Mouse (Mus musculus) stomach, embryonic 15.5 days (tissue): ENCODE measurements around the gene Wnt7b. TPM values are rescaled to one million over a fixed set of nuclear protein-coding genes. Genes with fewer than 3 reads are reported as not detected.

Experiments used
- ATAC-seq: fragments of 200-750 bp; cut with Nextera tagmentation; 2 replicates; pipeline ENCODE4 v1.8.0; 2017; ENCODE audit warnings: low read depth, moderate number of reproducible peaks, moderate TSS enrichment; ENCODE audit not compliant: insufficient read depth, low FRiP score
- H3K27ac ChIP-seq: fragments of 300-500 bp; sonication (generic); 2 replicates; pipeline ENCODE4 v1.5.1; 2015; ENCODE audit warnings: mild to moderate bottlenecking, inconsistent platforms
- H3K27me3 ChIP-seq: fragments of 300-500 bp; sonication (generic); replicated peaks from 2 replicates; pipeline ENCODE4 v1.6.1; 2015; ENCODE audit warnings: inconsistent platforms
- H3K36me3 ChIP-seq: fragments of 300-500 bp; sonication (generic); 2 replicates; pipeline ENCODE4 v1.6.1; 2015; ENCODE audit warnings: inconsistent platforms
- H3K4me1 ChIP-seq: fragments of 300-500 bp; sonication (generic); 2 replicates; pipeline ENCODE4 v1.6.1; 2015; ENCODE audit warnings: inconsistent platforms
- H3K4me2 ChIP-seq: fragments of 300-500 bp; sonication (generic); 2 replicates; pipeline ENCODE4 v1.6.1; 2015; ENCODE audit warnings: mild to moderate bottlenecking, inconsistent platforms
- H3K4me3 ChIP-seq: fragments of 300-500 bp; sonication (generic); replicated peaks from 2 replicates; pipeline ENCODE4 v1.5.1; 2015; ENCODE audit warnings: inconsistent platforms
- H3K9ac ChIP-seq: fragments of 300-500 bp; sonication (generic); 2 replicates; pipeline ENCODE4 v1.6.1; 2015; ENCODE audit warnings: inconsistent platforms
- H3K9me3 ChIP-seq: fragments of 300-500 bp; sonication (generic); 2 replicates; pipeline ENCODE4 v1.6.1; 2016; ENCODE audit warnings: inconsistent platforms
- WGBS: fragments of 180-500 bp; shearing (Covaris S2); methylation state at CpG from one replicate; pipeline ENCODE4 v1.1.7; 2015; 5-methylcytosine and 5-hydroxymethylcytosine counted together
- polyA plus RNA-seq: library from polyadenylated mRNA; unstranded; fragments of >200 nt; fragmentation: Nextera tagmentation; extraction: Ambion mirVana; gene quantifications from 2 replicates; pipeline ENCODE4 v1.2.1, GENCODE M21; 2015

Wnt7b gene
- polyA plus RNA-seq, 1 experiment from 2014 or later = 3.8 TPM

GRCm38 (mm10) chr15:85577583-85578460 is 4.5 kb downstream of the Wnt7b start:
- H3K9ac ChIP-seq = no peak overlapping the region

GRCm38 (mm10) chr15:85576511-85577440 is 5.5 kb downstream of the Wnt7b start:
- WGBS = 1% methylated on average over 59 of the region's 61 CpGs
- peak overlapping the region; percentile 46 for H3K4me2 ChIP-seq
- H3K36me3 ChIP-seq = no peaks in the 10 kb centered on the region
- no peak for ATAC-seq
- no peak overlapping the region for H3K27ac ChIP-seq
- H3K9me3 ChIP-seq = no peaks in the 10 kb centered on the region
- peaks cover 36% of the 10 kb centered on the region for H3K4me1 ChIP-seq
- peaks cover 90% of the 10 kb centered on the region for H3K27me3 ChIP-seq
- no peak overlapping the region for H3K9ac ChIP-seq
- peak overlapping the region; percentile 23 for H3K4me3 ChIP-seq

More at GRCm38 (mm10) chr15:85577583-85578460, 4.5 kb downstream of the Wnt7b start:
- Histone ChIP-seq H3K4me3 (peak overlapping the region; percentile 23), H3K4me1 (peaks cover 43% of the 10 kb centered on the region), H3K27ac (no peak overlapping the region), H3K4me2 (peak overlapping the region; percentile 46), H3K9me3 (no peaks in the 10 kb centered on the region), H3K27me3 (peaks cover 98% of the 10 kb centered on the region), H3K36me3 (no peaks in the 10 kb centered on the region)
- 2% methylated on average over 54 of the region's 54 CpGs for WGBS
- ATAC-seq = no peak

DNA sequence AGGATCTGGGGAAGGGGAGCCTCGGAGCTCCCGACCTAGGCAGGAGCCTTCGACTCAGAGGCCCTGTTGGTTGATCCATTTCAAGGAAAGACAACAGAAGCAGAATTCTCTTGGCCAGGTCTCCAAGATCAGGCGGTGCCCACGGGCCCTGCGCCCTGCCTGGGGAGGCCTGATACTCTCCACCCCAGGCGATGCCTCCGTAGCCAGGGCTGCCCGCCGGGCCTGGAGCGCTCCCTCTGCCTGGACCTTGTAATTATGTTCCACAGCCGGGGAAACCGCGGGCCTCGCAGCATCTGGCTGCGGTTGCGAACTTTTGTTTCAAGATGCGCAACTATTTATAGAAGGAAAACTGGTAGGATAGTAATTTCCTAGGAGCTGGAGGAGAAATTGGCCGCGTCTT is 6.2 kb downstream of the Wnt7b start:
- no peak for ATAC-seq
- WGBS = 3% methylated on average over 20 of the region's 20 CpGs
- Histone ChIP-seq H3K27ac (no peak overlapping the region), H3K4me1 (peaks cover 30% of the 10 kb centered on the region), H3K36me3 (no peaks in the 10 kb centered on the region), H3K4me3 (peak overlapping the region; percentile 23; the same call in 1 of the 2 replicates), H3K27me3 (peaks cover 83% of the 10 kb centered on the region), H3K9ac (no peak overlapping the region), H3K4me2 (peak overlapping the region; percentile 46; the same call in 1 of the 2 replicates), H3K9me3 (no peaks in the 10 kb centered on the region)

- Histone ChIP-seq H3K27me3 (peaks cover 68% of the 10 kb centered on the region), H3K4me3 (no peak overlapping the region), H3K4me1 (peaks cover 21% of the 10 kb centered on the region), H3K36me3 (no peaks in the 10 kb centered on the region), H3K27ac (no peak overlapping the region), H3K4me2 (no peak overlapping the region), H3K9ac (no peak overlapping the region), H3K9me3 (no peaks in the 10 kb centered on the region)
- ATAC-seq = no peak
- 68% methylated on average over 8 of the region's 8 CpGs for WGBS
Observed at GRCm38 (mm10) chr15:85574558-85574957, 7.7 kb downstream of the Wnt7b start.

DNA sequence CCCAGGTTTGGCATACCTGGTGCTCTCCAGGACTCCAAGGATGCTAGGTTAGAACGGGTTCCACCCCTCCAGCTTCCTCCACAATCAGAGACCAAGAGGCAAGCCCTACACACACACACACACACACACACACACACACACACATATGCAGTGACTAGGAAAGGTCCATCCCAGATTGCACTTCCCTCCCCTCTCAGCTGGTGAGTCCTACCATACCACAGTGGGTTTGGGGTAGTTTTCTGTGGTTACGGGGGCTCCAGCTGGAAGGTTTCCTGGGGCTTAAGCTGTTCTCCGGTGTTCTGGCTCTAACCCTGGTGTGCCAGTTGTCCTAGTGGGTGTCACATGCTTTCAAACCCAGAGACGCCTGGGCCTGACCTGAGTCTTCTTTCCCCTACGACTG is 8.2 kb downstream of the Wnt7b start:
- H3K9ac ChIP-seq = no peak overlapping the region
- ATAC-seq = no peak
- no peaks in the 10 kb centered on the region for H3K36me3 ChIP-seq
- peaks cover 21% of the 10 kb centered on the region for H3K4me1 ChIP-seq
- H3K27ac ChIP-seq = no peak overlapping the region
- no peak overlapping the region for H3K4me2 ChIP-seq
- no peak overlapping the region for H3K4me3 ChIP-seq
- 67% methylated on average over 5 of the region's 5 CpGs for WGBS
- no peaks in the 10 kb centered on the region for H3K9me3 ChIP-seq
- H3K27me3 ChIP-seq = peaks cover 63% of the 10 kb centered on the region

DNA sequence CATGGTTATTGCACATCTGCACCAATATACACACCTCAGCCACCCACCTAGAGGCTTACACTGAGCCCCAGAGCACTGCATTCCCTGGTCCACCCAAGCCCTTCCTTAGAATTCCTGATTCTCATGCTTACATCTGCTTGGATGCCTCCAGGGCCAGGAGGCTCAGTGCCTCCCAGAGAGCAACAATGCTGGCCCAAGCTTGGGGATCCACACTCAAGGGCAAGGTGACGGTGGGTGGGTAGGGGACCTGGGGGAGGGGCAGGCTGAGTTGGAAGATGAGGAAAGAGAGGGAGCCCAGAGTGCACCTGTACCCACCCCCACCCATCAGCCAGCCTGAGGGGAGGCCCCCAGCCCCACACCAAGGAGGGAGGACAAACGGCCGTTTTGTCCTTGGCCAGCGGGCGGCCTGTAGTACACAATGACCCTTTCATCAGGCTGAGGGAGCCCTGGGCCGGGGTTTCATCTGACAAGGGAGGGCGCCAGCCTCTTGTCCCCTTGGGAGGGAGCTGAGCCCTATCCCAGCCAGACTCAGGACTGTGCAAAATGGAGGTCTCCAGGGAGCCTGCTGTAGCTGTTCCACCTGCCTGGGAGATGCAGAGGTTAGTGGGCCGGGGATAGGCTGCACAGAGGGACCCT is 9.5 kb downstream of the Wnt7b start:
- no peak; the same call in 1 of the 2 replicates for ATAC-seq
- Histone ChIP-seq H3K4me1 (peaks cover 17% of the 10 kb centered on the region), H3K4me2 (no peak overlapping the region), H3K9me3 (no peaks in the 10 kb centered on the region), H3K27me3 (peaks cover 50% of the 10 kb centered on the region), H3K36me3 (no peaks in the 10 kb centered on the region), H3K4me3 (no peak overlapping the region), H3K27ac (no peak overlapping the region), H3K9ac (no peak overlapping the region)
- 59% methylated on average over 8 of the region's 8 CpGs for WGBS

- H3K36me3 ChIP-seq = no peaks in the 10 kb centered on the region
- no peak overlapping the region for H3K9ac ChIP-seq
- H3K27ac ChIP-seq = no peak overlapping the region
- H3K9me3 ChIP-seq = no peaks in the 10 kb centered on the region
- no peak for ATAC-seq
- H3K4me1 ChIP-seq = no peaks in the 10 kb centered on the region
- no peak overlapping the region for H3K4me2 ChIP-seq
- H3K4me3 ChIP-seq = no peak overlapping the region
- 75% methylated on average over 8 of the region's 8 CpGs for WGBS
- H3K27me3 ChIP-seq = peaks cover 24% of the 10 kb centered on the region
Observed at GRCm38 (mm10) chr15:85569995-85570734, 12.1 kb downstream of the Wnt7b start.

GRCm38 (mm10) chr15:85569167-85569797 is 13.0 kb downstream of the Wnt7b start:
- no peaks in the 10 kb centered on the region for H3K36me3 ChIP-seq
- no peaks in the 10 kb centered on the region for H3K9me3 ChIP-seq
- no peak overlapping the region for H3K9ac ChIP-seq
- 48% methylated on average over 2 of the region's 2 CpGs for WGBS
- no peaks in the 10 kb centered on the region for H3K4me1 ChIP-seq
- H3K27me3 ChIP-seq = peaks cover 15% of the 10 kb centered on the region
- H3K4me2 ChIP-seq = no peak overlapping the region
- no peak for ATAC-seq
- H3K27ac ChIP-seq = no peak overlapping the region
- no peak overlapping the region for H3K4me3 ChIP-seq

DNA sequence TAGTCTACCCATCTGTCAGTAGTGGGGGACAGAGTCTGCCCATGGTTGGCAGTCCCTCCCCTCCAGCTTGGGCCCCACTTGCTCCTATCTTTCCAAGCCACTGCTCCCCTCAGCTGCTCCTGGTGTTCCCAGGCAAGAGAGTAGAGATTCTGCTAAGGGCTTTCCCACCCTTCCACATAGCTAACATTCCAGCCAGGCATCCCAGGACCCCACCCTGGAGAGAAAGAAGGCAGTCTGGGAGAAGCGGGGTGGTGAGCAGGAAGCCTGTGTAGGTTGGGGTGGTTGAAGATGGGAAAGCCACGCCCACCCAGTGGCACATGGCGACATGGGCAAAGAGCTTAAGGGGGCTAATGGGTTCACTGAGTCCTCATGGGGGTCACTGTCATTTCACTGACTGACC is 13.9 kb downstream of the Wnt7b start:
- 68% methylated on average over 3 of the region's 3 CpGs for WGBS
- no peak for ATAC-seq
- Histone ChIP-seq H3K36me3 (no peaks in the 10 kb centered on the region), H3K4me3 (no peak overlapping the region), H3K27me3 (peaks cover 8% of the 10 kb centered on the region; the same call in 1 of the 2 replicates), H3K9me3 (no peaks in the 10 kb centered on the region), H3K4me2 (no peak overlapping the region), H3K27ac (no peak overlapping the region), H3K9ac (no peak overlapping the region), H3K4me1 (no peaks in the 10 kb centered on the region)

GRCm38 (mm10) chr15:85564966-85565365 is 17.3 kb downstream of the Wnt7b start:
- Histone ChIP-seq H3K9me3 (no peaks in the 10 kb centered on the region), H3K27me3 (no peaks in the 10 kb centered on the region), H3K27ac (no peak overlapping the region), H3K36me3 (no peaks in the 10 kb centered on the region), H3K4me1 (no peaks in the 10 kb centered on the region), H3K4me2 (no peak overlapping the region), H3K4me3 (no peak overlapping the region), H3K9ac (no peak overlapping the region)
- 90% methylated on average over 5 of the region's 5 CpGs for WGBS
- no peak for ATAC-seq
